ENCODE assay signal across 25 mouse cellular contexts in the genomic region with DNA sequence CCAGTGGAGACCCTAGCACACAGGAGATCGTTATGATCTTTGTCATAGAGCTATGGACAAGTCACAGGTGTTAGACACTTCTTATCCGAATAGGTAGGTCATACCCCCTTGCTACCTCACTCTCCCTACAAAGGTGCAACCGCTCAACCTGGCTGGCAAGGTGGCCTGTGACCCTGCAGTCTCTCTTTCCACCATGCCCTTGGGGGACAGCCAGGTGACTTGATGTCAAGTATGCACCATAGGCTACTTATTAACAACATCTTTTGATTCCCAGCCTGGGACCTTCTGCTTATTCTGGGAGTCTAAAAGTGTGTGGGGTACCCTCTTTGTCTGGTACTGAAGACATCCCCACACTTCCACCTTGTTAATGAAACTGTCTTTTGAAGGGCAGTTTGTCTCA. TPM values are rescaled to one million over a fixed set of nuclear protein-coding genes. Genes with fewer than 3 reads are reported as not detected.
"Had no signal": no experiment of that assay in that cellular context is flagged by ENCODE, and none has a peak within 500 bp of the region (broad histone marks: within the 10 kb centered on the region; RNA-seq: fewer than 3 reads in every experiment).

No protein-coding gene starts in this region.

- H3K27ac ChIP-seq: hindbrain, postnatal 0 days; layer of hippocampus, adult 2 months; limb, embryonic 12.5 days; limb, embryonic 15.5 days; liver, embryonic 14.5 days; macrophage; midbrain, embryonic 12.5 days; midbrain, embryonic 15.5 days had no signal

- H3K4me2 ChIP-seq: limb, embryonic 12.5 days; limb, embryonic 15.5 days; liver, embryonic 11.5 days; lung, embryonic 14.5 days; midbrain, embryonic 12.5 days; midbrain, embryonic 15.5 days had no signal

- H3K4me1 ChIP-seq: midbrain, embryonic 12.5 days had no signal

- H3K36me3 ChIP-seq: limb, embryonic 12.5 days; limb, embryonic 15.5 days; midbrain, embryonic 12.5 days; midbrain, embryonic 15.5 days had no signal

- H3K9ac ChIP-seq: limb, embryonic 12.5 days; limb, embryonic 15.5 days; liver, embryonic 14.5 days; liver, postnatal 0 days; lung, embryonic 14.5 days; midbrain, embryonic 12.5 days; midbrain, embryonic 15.5 days had no signal

- H3K4me3 ChIP-seq: layer of hippocampus, adult 2 months; limb, embryonic 12.5 days; limb, embryonic 15.5 days; midbrain, embryonic 12.5 days; midbrain, embryonic 15.5 days; myocyte had no signal

- ATAC-seq: hindbrain, postnatal 0 days; inflammation-experienced regulatory T-cells, adult 6 months; intestine, embryonic 16.5 days; liver, postnatal 0 days; lung, postnatal 0 days; midbrain, embryonic 15.5 days had no signal

- DNase-seq: left cerebral cortex, postnatal 4 days; liver, postnatal 0 days; lung, embryonic 14.5 days; thymus, adult 18-20 months; thymus, postnatal 36 days had no signal

- H3K9me3 ChIP-seq: limb, embryonic 12.5 days; limb, embryonic 15.5 days; midbrain, embryonic 12.5 days; midbrain, embryonic 15.5 days had no signal

RNA-seq across cellular contexts. Expression of a gene that starts 4.2 kb away (rescaled TPM):
- total RNA-seq: monocyte, adult 5-6 weeks had no signal
- polyA plus RNA-seq: macrophage; myocyte; small intestine, adult 2 months had no signal

RNA-seq across cellular contexts. Expression of a gene that starts 6.6 kb away (rescaled TPM):
- total RNA-seq: megakaryocyte, adult 5-6 weeks; monocyte, adult 5-6 weeks had no signal
- polyA plus RNA-seq: inflammation-experienced regulatory T-cells, adult 6 months; liver, embryonic 11.5 days; liver, postnatal 0 days; lung, postnatal 0 days; macrophage; small intestine, adult 2 months had no signal

RNA-seq across cellular contexts. Expression of a gene that starts 25.1 kb away (rescaled TPM):
- total RNA-seq: megakaryocyte, adult 5-6 weeks; monocyte, adult 5-6 weeks had no signal
- polyA plus RNA-seq: inflammation-experienced regulatory T-cells, adult 6 months; limb, embryonic 12.5 days; macrophage had no signal

RNA-seq across cellular contexts. Expression of a gene that starts 47.0 kb away (rescaled TPM):
- total RNA-seq: layer of hippocampus, adult 2 months; left cerebral cortex, postnatal 14 days; left cerebral cortex, postnatal 4 days; megakaryocyte, adult 5-6 weeks; monocyte, adult 5-6 weeks had no signal
- polyA plus RNA-seq: inflammation-experienced regulatory T-cells, adult 6 months; limb, embryonic 12.5 days; liver, embryonic 11.5 days; liver, embryonic 14.5 days; liver, postnatal 0 days; lung, embryonic 14.5 days; macrophage; midbrain, embryonic 12.5 days; midbrain, embryonic 15.5 days; neural tube, embryonic 11.5 days; neural tube, embryonic 14.5 days; small intestine, adult 2 months; testis, adult 2 months had no signal
